Mouse (Mus musculus): ENCODE data around the gene Erich2. TPM values are rescaled to one million over a fixed set of nuclear protein-coding genes. Genes with fewer than 3 reads are reported as not detected.

The Erich2 gene
- polyA plus RNA-seq, 1 experiment: not detected

- Histone ChIP-seq H3K4me3 (replicated peaks) (no peak overlapping the region), H3K27me3 (replicated peaks) (peaks cover 82% of the 10 kb centered on the region)
- TF ChIP-seq FLI1 (IDR thresholded peaks at IDR 0.05; ENCODE audit: low read length): no peak
- TF ChIP-seq GATA1 (IDR thresholded peaks at IDR 0.05; ENCODE audit: borderline replicate concordance, low read length): no peak
Observed at GRCm38 (mm10) chr2:70562011-70562491, 53.4 kb downstream of the Erich2 start.

GRCm38 (mm10) chr2:70562611-70562980 lies 54.0 kb downstream of the Erich2 start:
- TF ChIP-seq FLI1 (IDR thresholded peaks at IDR 0.05; ENCODE audit: low read length) (no peak), GATA1 (IDR thresholded peaks at IDR 0.05; ENCODE audit: borderline replicate concordance, low read length) (no peak)
- Histone ChIP-seq H3K36me3 (replicated peaks; ENCODE audit: low read length) (no peaks in the 10 kb centered on the region), H3K4me1 (peaks cover 14% of the 10 kb centered on the region), H3K9me3 (no peaks in the 10 kb centered on the region), H3K27me3 (replicated peaks) (peaks cover 85% of the 10 kb centered on the region), H3K4me3 (replicated peaks) (no peak overlapping the region)

More at GRCm38 (mm10) chr2:70562011-70562491, 53.4 kb downstream of the Erich2 start:
- Histone ChIP-seq H3K4me1 (peaks cover 9% of the 10 kb centered on the region; the same call in 1 of the 2 replicates), H3K36me3 (replicated peaks; ENCODE audit: low read length) (no peaks in the 10 kb centered on the region), H3K9me3 (no peaks in the 10 kb centered on the region)

GRCm38 (mm10) chr2:70562981-70563671 lies 54.5 kb downstream of the Erich2 start:
- Histone ChIP-seq H3K27me3 (replicated peaks) (peaks cover 90% of the 10 kb centered on the region), H3K4me1 (peaks cover 19% of the 10 kb centered on the region), H3K4me3 (replicated peaks) (no peak overlapping the region), H3K36me3 (replicated peaks; ENCODE audit: low read length) (no peaks in the 10 kb centered on the region), H3K9me3 (no peaks in the 10 kb centered on the region)
- TF ChIP-seq GATA1 (IDR thresholded peaks at IDR 0.05; ENCODE audit: borderline replicate concordance, low read length) (no peak), FLI1 (IDR thresholded peaks at IDR 0.05; ENCODE audit: low read length) (no peak)

- Histone ChIP-seq H3K9me3 (no peaks in the 10 kb centered on the region), H3K4me1 (peaks cover 27% of the 10 kb centered on the region), H3K27me3 (replicated peaks) (peaks cover 98% of the 10 kb centered on the region), H3K4me3 (replicated peaks) (no peak overlapping the region), H3K36me3 (replicated peaks; ENCODE audit: low read length) (no peaks in the 10 kb centered on the region)
- TF ChIP-seq GATA1 (IDR thresholded peaks at IDR 0.05; ENCODE audit: borderline replicate concordance, low read length) (no peak), FLI1 (IDR thresholded peaks at IDR 0.05; ENCODE audit: low read length) (no peak)
Observed at GRCm38 (mm10) chr2:70563721-70564645, 55.4 kb downstream of the Erich2 start.

- peaks cover 27% of the 10 kb centered on the region for H3K4me1 ChIP-seq
- no peaks in the 10 kb centered on the region for H3K9me3 ChIP-seq
- TF ChIP-seq FLI1 (IDR thresholded peaks at IDR 0.05; ENCODE audit: low read length) (no peak), GATA1 (IDR thresholded peaks at IDR 0.05; ENCODE audit: borderline replicate concordance, low read length) (no peak)
- no peaks in the 10 kb centered on the region for H3K36me3 ChIP-seq (replicated peaks; ENCODE audit: low read length)
- no peak overlapping the region for H3K4me3 ChIP-seq (replicated peaks)
- peaks cover 99% of the 10 kb centered on the region for H3K27me3 ChIP-seq (replicated peaks)
Observed at GRCm38 (mm10) chr2:70564646-70565315, 56.2 kb downstream of the Erich2 start.

- no peak overlapping the region for H3K4me3 ChIP-seq (replicated peaks)
- H3K4me1 ChIP-seq: peaks cover 27% of the 10 kb centered on the region
- H3K36me3 ChIP-seq (replicated peaks; ENCODE audit: low read length): no peaks in the 10 kb centered on the region
- peaks cover 96% of the 10 kb centered on the region for H3K27me3 ChIP-seq (replicated peaks)
- no peaks in the 10 kb centered on the region for H3K9me3 ChIP-seq
- TF ChIP-seq FLI1 (IDR thresholded peaks at IDR 0.05; ENCODE audit: low read length) (no peak), GATA1 (IDR thresholded peaks at IDR 0.05; ENCODE audit: borderline replicate concordance, low read length) (no peak)
Observed at GRCm38 (mm10) chr2:70565651-70566602, 57.3 kb downstream of the Erich2 start.

- Histone ChIP-seq H3K4me3 (replicated peaks) (no peak overlapping the region), H3K9me3 (no peaks in the 10 kb centered on the region), H3K36me3 (replicated peaks; ENCODE audit: low read length) (no peaks in the 10 kb centered on the region), H3K4me1 (peaks cover 23% of the 10 kb centered on the region), H3K27me3 (replicated peaks) (peaks cover 96% of the 10 kb centered on the region)
- no peak for TF ChIP-seq FLI1 (IDR thresholded peaks at IDR 0.05; ENCODE audit: low read length)
- TF ChIP-seq GATA1 (IDR thresholded peaks at IDR 0.05; ENCODE audit: borderline replicate concordance, low read length): no peak
Observed at GRCm38 (mm10) chr2:70566603-70566981, 58.0 kb downstream of the Erich2 start.

- H3K27me3 ChIP-seq (replicated peaks): peaks cover 96% of the 10 kb centered on the region
Observed at GRCm38 (mm10) chr2:70567071-70567681, 58.6 kb downstream of the Erich2 start.

More at GRCm38 (mm10) chr2:70567071-70567681, 58.6 kb downstream of the Erich2 start:
- no peaks in the 10 kb centered on the region for H3K9me3 ChIP-seq
- H3K36me3 ChIP-seq (replicated peaks; ENCODE audit: low read length): no peaks in the 10 kb centered on the region
- peaks cover 22% of the 10 kb centered on the region for H3K4me1 ChIP-seq
- H3K4me3 ChIP-seq (replicated peaks): no peak overlapping the region
- no peak for TF ChIP-seq FLI1 (IDR thresholded peaks at IDR 0.05; ENCODE audit: low read length)
